Mouse (Mus musculus) left cerebral cortex, adult 9 months (tissue): ENCODE measurements at regions not wholly inside any gene's neighbourhood (a gene's known extent, or its start where the extent isn't known, plus 50 kb on each side); places are given as distances from the start of the nearest gene placed in this dataset.
"Not testable (repeated sequence)": the region's sequence is repeated elsewhere in the genome, so short reads cannot be mapped to it uniquely, and the experiment has no call there.

Experiments used
- DNase-seq, 2 experiments: peaks; one replicate each; pipeline ENCODE4 v3.0.0; 2022; ENCODE audit warnings: low spot score in 2 of 2

GRCm38 (mm10) chr10:54858075-54858474 is 781.7 kb upstream of the Man1a start:
- DNase-seq, result no peak

- peak in 1 of 2 experiments; percentile 2 for DNase-seq
These were observed 765.2 kb upstream of the Man1a start for GRCm38 (mm10) chr10:54841591-54841990.

GRCm38 (mm10) chr10:54839008-54839407 is 762.6 kb upstream of the Man1a start:
- DNase-seq, result no peak

GRCm38 (mm10) chr10:54814604-54815122 is 738.3 kb upstream of the Man1a start:
- no peak for DNase-seq

GRCm38 (mm10) chr10:54799478-54800196 is 723.2 kb upstream of the Man1a start:
- DNase-seq, result no peak

- DNase-seq, result peak in 1 of 2 experiments; percentile 1
These were observed 720.9 kb upstream of the Man1a start for GRCm38 (mm10) chr10:54797306-54797705.

GRCm38 (mm10) chr10:54761084-54761483 is 684.7 kb upstream of the Man1a start:
- DNase-seq, result no peak

GRCm38 (mm10) chr10:54749239-54749638 is 672.8 kb upstream of the Man1a start:
- no peak for DNase-seq

- DNase-seq, result no peak
These were observed 660.7 kb upstream of the Man1a start for GRCm38 (mm10) chr10:54737108-54737507.

GRCm38 (mm10) chr10:54712684-54713083 is 636.3 kb upstream of the Man1a start:
- DNase-seq, result no peak

- not testable (repeated sequence) for DNase-seq
These were observed 591.4 kb upstream of the Man1a start for GRCm38 (mm10) chr10:54667791-54668190.
